Mouse (Mus musculus) lung, adult 18-20 months (tissue): ENCODE measurements at regions not wholly inside any gene's neighbourhood (a gene's known extent, or its start where the extent isn't known, plus 50 kb on each side); places are given as distances from the start of the nearest gene placed in this dataset.
"Not testable (repeated sequence)": the region's sequence is repeated elsewhere in the genome, so short reads cannot be mapped to it uniquely, and the experiment has no call there.

Source experiments
- DNase-seq, 2 experiments: peaks; one replicate each; pipeline ENCODE4 v3.0.0; 2022; ENCODE audit warnings: mixed read lengths in 2 of 2

GRCm38 (mm10) chr1:30751138-30751907 is 122.4 kb downstream of the Phf3 start:
- DNase-seq: no peak

GRCm38 (mm10) chr1:30741955-30742354 is 131.8 kb downstream of the Phf3 start:
- no peak for DNase-seq

GRCm38 (mm10) chr1:30740831-30741230 is 132.9 kb downstream of the Phf3 start:
- DNase-seq: peak; percentile 49 to 55

GRCm38 (mm10) chr1:30721519-30721918 is 152.2 kb downstream of the Phf3 start:
- no peak for DNase-seq

- DNase-seq: peak in 1 of 2 experiments; percentile 5
Measured at GRCm38 (mm10) chr1:30720829-30721228, 152.9 kb downstream of the Phf3 start.

GRCm38 (mm10) chr1:30718578-30718977 is 155.1 kb downstream of the Phf3 start:
- DNase-seq: peak; percentile 77 to 80

GRCm38 (mm10) chr1:30716346-30716745 is 157.4 kb downstream of the Phf3 start:
- DNase-seq: no peak

GRCm38 (mm10) chr1:30701116-30701515 is 172.6 kb downstream of the Phf3 start:
- no peak for DNase-seq

GRCm38 (mm10) chr1:30700399-30701081 is 173.2 kb downstream of the Phf3 start:
- peak in 1 of 2 experiments; percentile 26 for DNase-seq

- DNase-seq: no peak
Measured at GRCm38 (mm10) chr1:30696342-30696741, 177.4 kb downstream of the Phf3 start.

- no peak for DNase-seq
Measured at GRCm38 (mm10) chr1:30685318-30685717, 188.4 kb downstream of the Phf3 start.

- no peak for DNase-seq
Measured at GRCm38 (mm10) chr1:30683889-30684288, 189.8 kb downstream of the Phf3 start.

GRCm38 (mm10) chr1:30639807-30640206 is 233.9 kb downstream of the Phf3 start:
- DNase-seq: no peak

GRCm38 (mm10) chr1:30632760-30633159 is 241.0 kb downstream of the Phf3 start:
- no peak for DNase-seq

GRCm38 (mm10) chr1:30627796-30628195 is 245.9 kb downstream of the Phf3 start:
- DNase-seq: not testable (repeated sequence)

GRCm38 (mm10) chr1:30595122-30595730 is 278.5 kb downstream of the Phf3 start:
- DNase-seq: no peak

- no peak for DNase-seq
Measured at GRCm38 (mm10) chr1:30594036-30594435, 279.7 kb downstream of the Phf3 start.

GRCm38 (mm10) chr1:30590721-30591120 is 283.0 kb downstream of the Phf3 start:
- no peak for DNase-seq

GRCm38 (mm10) chr1:30588885-30589284 is 284.8 kb downstream of the Phf3 start:
- no peak for DNase-seq

- no peak for DNase-seq
Measured at GRCm38 (mm10) chr1:30588336-30588735, 285.4 kb downstream of the Phf3 start.

- DNase-seq: no peak
Measured at GRCm38 (mm10) chr1:30584806-30585205, 288.9 kb downstream of the Phf3 start.

GRCm38 (mm10) chr1:30583860-30584259 is 289.9 kb downstream of the Phf3 start:
- DNase-seq: peak in 1 of 2 experiments; percentile 5

- DNase-seq: no peak
Measured at GRCm38 (mm10) chr1:30564757-30565156, 309.0 kb downstream of the Phf3 start.

GRCm38 (mm10) chr1:30548761-30549160 is 325.0 kb downstream of the Phf3 start:
- DNase-seq: not testable (repeated sequence)
